Mouse (Mus musculus): ENCODE measurements around the gene Defb3. TPM values are rescaled to one million over a fixed set of nuclear protein-coding genes. Genes with fewer than 3 reads are reported as not detected.
"Not testable (repeated sequence)": the region's sequence is repeated elsewhere in the genome, so short reads cannot be mapped to it uniquely, and the experiment has no call there.

The Defb3 gene
- not detected in 2 replicates for polyA plus RNA-seq (2015; fragmentation: Nextera tagmentation; extraction: Ambion mirVana)

- H3K27me3 ChIP-seq; H3K9ac ChIP-seq; DNase-seq; H3K27ac ChIP-seq; ATAC-seq (ENCODE audit: low read depth); H3K36me3 ChIP-seq; H3K4me2 ChIP-seq; H3K9me3 ChIP-seq (replicated peaks); H3K4me1 ChIP-seq (replicated peaks); H3K4me3 ChIP-seq (replicated peaks): not testable (repeated sequence)
- WGBS (ENCODE audit: insufficient replicate concordance): 86% methylated on average over 1 of the region's 2 CpGs
Observed at GRCm38 (mm10) chr8:19293060-19293459, at the start of gene Defb3. Gene Defb3 (plus strand): TSS chr8:19293360.

- Histone ChIP-seq H3K9me3 (replicated peaks) (no peaks in the 10 kb centered on the region), H3K9ac (no peak within 1 kb of the TSS), H3K36me3 (no peaks in the 10 kb centered on the region), H3K4me2 (no peak within 1 kb of the TSS), H3K27me3 (no peaks in the 10 kb centered on the region), H3K4me3 (replicated peaks) (no peak within 1 kb of the TSS), H3K27ac (no peak within 1 kb of the TSS), H3K4me1 (replicated peaks) (no peaks in the 10 kb centered on the region)
- WGBS (ENCODE audit: insufficient replicate concordance): 71% methylated on average over 5 of the region's 5 CpGs
- DNase-seq (no peak), ATAC-seq (ENCODE audit: low read depth) (no peak)
Observed at GRCm38 (mm10) chr8:19247280-19247679, 45.9 kb upstream of the Defb3 start, which contains the start of gene Defb5. Gene Defb5 (plus strand): TSS chr8:19247580.

- H3K27ac ChIP-seq: no peak overlapping the region
- H3K4me3 ChIP-seq (replicated peaks): no peak overlapping the region
- no peak overlapping the region for H3K9ac ChIP-seq
- DNase-seq (no peak), ATAC-seq (ENCODE audit: low read depth) (no peak)
- H3K27me3 ChIP-seq: no peaks in the 10 kb centered on the region
- H3K9me3 ChIP-seq (replicated peaks): peaks cover 3% of the 10 kb centered on the region; the same call in 1 of the 2 replicates
- no peaks in the 10 kb centered on the region for H3K36me3 ChIP-seq
- no peak overlapping the region for H3K4me2 ChIP-seq
- H3K4me1 ChIP-seq (replicated peaks): no peaks in the 10 kb centered on the region
Observed at GRCm38 (mm10) chr8:19258136-19258535, 35.0 kb upstream of the Defb3 start.

- Histone ChIP-seq H3K9me3 (replicated peaks) (peaks cover 3% of the 10 kb centered on the region; the same call in 1 of the 2 replicates), H3K4me3 (replicated peaks) (no peak overlapping the region), H3K9ac (no peak overlapping the region), H3K4me1 (replicated peaks) (no peaks in the 10 kb centered on the region), H3K36me3 (no peaks in the 10 kb centered on the region), H3K27ac (no peak overlapping the region), H3K27me3 (no peaks in the 10 kb centered on the region), H3K4me2 (no peak overlapping the region)
- ATAC-seq (ENCODE audit: low read depth) (no peak), DNase-seq (no peak)
- WGBS (ENCODE audit: insufficient replicate concordance): 33% methylated on average over 3 of the region's 3 CpGs
Observed at GRCm38 (mm10) chr8:19259667-19260066, 33.5 kb upstream of the Defb3 start.

- WGBS (ENCODE audit: insufficient replicate concordance): 40% methylated on average over 3 of the region's 3 CpGs
- not testable (repeated sequence) for H3K27me3 ChIP-seq, H3K27ac ChIP-seq
Observed at GRCm38 (mm10) chr8:19298361-19298760, 5.2 kb downstream of the Defb3 start.

GRCm38 (mm10) chr8:19331836-19332235 lies 38.7 kb downstream of the Defb3 start:
- no peak overlapping the region for H3K4me3 ChIP-seq (replicated peaks)
- H3K27me3 ChIP-seq: no peaks in the 10 kb centered on the region
- H3K9me3 ChIP-seq (replicated peaks): no peaks in the 10 kb centered on the region
- H3K9ac ChIP-seq: no peak overlapping the region
- H3K27ac ChIP-seq: no peak overlapping the region
- no peak for ATAC-seq (ENCODE audit: low read depth)
- no peak overlapping the region for H3K4me2 ChIP-seq
- no peaks in the 10 kb centered on the region for H3K4me1 ChIP-seq (replicated peaks)
- no peak for DNase-seq
- H3K36me3 ChIP-seq: no peaks in the 10 kb centered on the region
- 12% methylated on average over 3 of the region's 3 CpGs for WGBS (ENCODE audit: insufficient replicate concordance)

More at GRCm38 (mm10) chr8:19298361-19298760, 5.2 kb downstream of the Defb3 start:
- not testable (repeated sequence) for DNase-seq; H3K4me3 ChIP-seq (replicated peaks); H3K9ac ChIP-seq; H3K9me3 ChIP-seq (replicated peaks); ATAC-seq (ENCODE audit: low read depth); H3K4me2 ChIP-seq; H3K4me1 ChIP-seq (replicated peaks); H3K36me3 ChIP-seq

Other genes with a start within 250 kb of the Defb3 start
- gene Defb39, start 228.6 kb upstream of the Defb3 start, polyA plus RNA-seq (2015; fragmentation: Nextera tagmentation; extraction: Ambion mirVana): not detected in 2 replicates
- not detected in 2 replicates for gene Defb12, start 178.5 kb upstream of the Defb3 start, polyA plus RNA-seq (2015; fragmentation: Nextera tagmentation; extraction: Ambion mirVana)
- not detected in 2 replicates for gene Defb34, start 169.6 kb upstream of the Defb3 start, polyA plus RNA-seq (2015; fragmentation: Nextera tagmentation; extraction: Ambion mirVana)
- gene Gm45826, start 152.6 kb upstream of the Defb3 start, polyA plus RNA-seq (2015; fragmentation: Nextera tagmentation; extraction: Ambion mirVana): not detected in 2 replicates
- gene Defb14, start 99.0 kb upstream of the Defb3 start, polyA plus RNA-seq (2015; fragmentation: Nextera tagmentation; extraction: Ambion mirVana): not detected in 2 replicates
- not detected in 2 replicates for gene Defb4, start 94.7 kb upstream of the Defb3 start, polyA plus RNA-seq (2015; fragmentation: Nextera tagmentation; extraction: Ambion mirVana)
- gene Defb6, start 67.9 kb upstream of the Defb3 start, polyA plus RNA-seq (2015; fragmentation: Nextera tagmentation; extraction: Ambion mirVana): not detected in 2 replicates
- not detected in 2 replicates for gene Defb46, start 53.4 kb upstream of the Defb3 start, polyA plus RNA-seq (2015; fragmentation: Nextera tagmentation; extraction: Ambion mirVana)
- not detected in 2 replicates for gene Defb5, start 45.8 kb upstream of the Defb3 start, polyA plus RNA-seq (2015; fragmentation: Nextera tagmentation; extraction: Ambion mirVana)
- gene Defb8, start 154.2 kb downstream of the Defb3 start, polyA plus RNA-seq (2015; fragmentation: Nextera tagmentation; extraction: Ambion mirVana): not detected in 2 replicates
- gene Defb7, start 201.7 kb downstream of the Defb3 start, polyA plus RNA-seq (2015; fragmentation: Nextera tagmentation; extraction: Ambion mirVana): not detected in 2 replicates